7 mouse cellular contexts compared by ENCODE assay signal in the genomic region with DNA sequence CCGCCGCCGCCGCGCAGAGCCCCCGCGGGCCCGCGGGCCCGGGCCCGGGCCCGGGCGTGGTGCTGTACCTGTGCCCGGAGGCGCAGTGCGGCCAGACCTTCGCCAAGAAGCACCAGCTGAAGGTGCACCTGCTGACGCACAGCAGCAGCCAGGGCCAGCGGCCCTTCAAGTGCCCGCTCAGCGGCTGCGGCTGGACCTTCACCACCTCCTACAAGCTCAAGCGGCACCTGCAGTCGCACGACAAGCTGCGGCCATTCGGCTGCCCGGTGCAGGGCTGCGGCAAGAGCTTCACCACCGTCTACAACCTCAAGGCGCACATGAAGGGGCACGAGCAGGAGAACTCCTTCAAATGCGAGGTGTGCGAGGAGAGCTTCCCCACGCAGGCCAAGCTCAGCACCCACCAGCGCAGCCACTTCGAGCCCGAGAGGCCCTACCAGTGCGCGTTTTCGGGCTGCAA. TPM values are rescaled to one million over a fixed set of nuclear protein-coding genes. Genes with fewer than 3 reads are reported as not detected.
DNase-seq lines count a peak whose midpoint lies in the region; ATAC-seq and TF ChIP-seq lines count a peak whose summit lies in the region.
"Not testable (repeated sequence)": the region's sequence is repeated elsewhere in the genome, so short reads cannot be mapped to it uniquely, and the experiment has no call there.

No protein-coding gene starts in this region.

- H3K4me2 ChIP-seq in heart, embryonic 12.5 days; hindbrain, embryonic 15.5 days; kidney, postnatal 0 days (ENCODE audit: low read length); liver, postnatal 0 days (ENCODE audit: low read depth, low read length); midbrain, embryonic 13.5 days (replicated peaks): not testable (repeated sequence)

- WGBS in heart, embryonic 12.5 days: no CpG with 5 or more reads among the region's 41 CpGs
- no CpG with 5 or more reads among the region's 41 CpGs for WGBS in hindbrain, embryonic 15.5 days
- WGBS in kidney, postnatal 0 days: no CpG with 5 or more reads among the region's 41 CpGs
- no CpG with 5 or more reads among the region's 41 CpGs for WGBS in liver, postnatal 0 days (ENCODE audit: insufficient replicate concordance)
- WGBS in midbrain, embryonic 13.5 days: no CpG with 5 or more reads among the region's 41 CpGs

- ATAC-seq in erythroid progenitor cell, adult 5-6 weeks (replicated peaks; ENCODE audit: low FRiP score, poor library complexity, severe bottlenecking): 0 out of 2 replicates have a peak, but pooled peaks have one; percentile 44
- ATAC-seq in heart, embryonic 12.5 days (ENCODE audit: insufficient number of reproducible peaks, low FRiP score): 0 out of 2 replicates have a peak, but pooled peaks have one; percentile 34
- ATAC-seq in hindbrain, embryonic 15.5 days (ENCODE audit: low FRiP score, low read depth): peak; percentile 36; the same call in 1 of the 2 replicates
- ATAC-seq in kidney, postnatal 0 days (replicated peaks; ENCODE audit: low FRiP score, low read depth): peak; percentile 79
- ATAC-seq in liver, postnatal 0 days: peak; percentile 11; the same call in 1 of the 2 replicates
- ATAC-seq in midbrain, embryonic 13.5 days: peak; percentile 53
- 0 out of 2 replicates have a peak, but pooled peaks have one; percentile 7 for ATAC-seq in neutrophil, adult 5-6 weeks (ENCODE audit: extremely low read depth, insufficient number of reproducible peaks, low FRiP score, poor library complexity, severe bottlenecking)

- H3K9ac ChIP-seq in heart, embryonic 12.5 days; hindbrain, embryonic 15.5 days; kidney, postnatal 0 days (ENCODE audit: low read depth, low read length); liver, postnatal 0 days (replicated peaks); midbrain, embryonic 13.5 days (replicated peaks): not testable (repeated sequence)

- not testable (repeated sequence) for H3K27me3 ChIP-seq in heart, embryonic 12.5 days (replicated peaks); hindbrain, embryonic 15.5 days; kidney, postnatal 0 days (ENCODE audit: insufficient read depth, low read length); liver, postnatal 0 days (ENCODE audit: insufficient read depth, low read length); midbrain, embryonic 13.5 days

- TF ChIP-seq EP300 in liver, postnatal 0 days (IDR thresholded peaks at IDR 0.05; ENCODE audit: low read depth): not testable (repeated sequence)

- not testable (repeated sequence) for H3K4me1 ChIP-seq in heart, embryonic 12.5 days (replicated peaks); hindbrain, embryonic 15.5 days (replicated peaks); kidney, postnatal 0 days (replicated peaks; ENCODE audit: insufficient read depth, low read length); liver, postnatal 0 days (ENCODE audit: insufficient read depth); midbrain, embryonic 13.5 days (replicated peaks)

- not testable (repeated sequence) for DNase-seq in kidney, postnatal 0 days (ENCODE audit: low spot score); liver, postnatal 0 days

- not testable (repeated sequence) for H3K4me3 ChIP-seq in heart, embryonic 12.5 days; hindbrain, embryonic 15.5 days; kidney, postnatal 0 days (replicated peaks; ENCODE audit: low read depth, low read length); liver, postnatal 0 days (ENCODE audit: low read depth, low read length)
- H3K4me3 ChIP-seq in midbrain, embryonic 13.5 days (replicated peaks): peak overlapping the region; percentile 29; the same call in 1 of the 2 replicates

- TF ChIP-seq CTCF in kidney, postnatal 0 days (IDR thresholded peaks at IDR 0.05; ENCODE audit: low read depth); liver, postnatal 0 days (IDR thresholded peaks at IDR 0.05; ENCODE audit: low read depth): not testable (repeated sequence)

- H3K9me3 ChIP-seq in heart, embryonic 12.5 days (replicated peaks); hindbrain, embryonic 15.5 days; kidney, postnatal 0 days (replicated peaks; ENCODE audit: low read length); liver, postnatal 0 days (ENCODE audit: low read length); midbrain, embryonic 13.5 days: not testable (repeated sequence)

- not testable (repeated sequence) for H3K36me3 ChIP-seq in heart, embryonic 12.5 days; hindbrain, embryonic 15.5 days; kidney, postnatal 0 days (ENCODE audit: insufficient read depth, low read length); liver, postnatal 0 days (replicated peaks; ENCODE audit: insufficient read depth, low read length); midbrain, embryonic 13.5 days

- not testable (repeated sequence) for H3K27ac ChIP-seq in heart, embryonic 12.5 days (ENCODE audit: poor library complexity, severe bottlenecking); hindbrain, embryonic 15.5 days (replicated peaks); kidney, postnatal 0 days; liver, postnatal 0 days (ENCODE audit: low read depth); midbrain, embryonic 13.5 days

RNA-seq across cellular contexts. Expression of gene Zxdb, which starts 1.3 kb away (rescaled TPM):
- 1.4 and 3.8 TPM in 2 replicates for total RNA-seq in erythroid progenitor cell, adult 5-6 weeks (2015; ENCODE audit: low replicate concordance)
- total RNA-seq in erythroid progenitor cell, adult 5-6 weeks (2017; ENCODE audit: low replicate concordance): 0.53 and 1.4 TPM in 2 replicates
- 1.1 and 1.2 TPM in 2 replicates for polyA plus RNA-seq in heart, embryonic 12.5 days (2016; fragmentation: Nextera tagmentation; extraction: Ambion mirVana)
- polyA plus RNA-seq in hindbrain, embryonic 15.5 days (2015; fragmentation: Nextera tagmentation; extraction: Ambion mirVana): 1.7 and 1.8 TPM in 2 replicates
- polyA plus RNA-seq in kidney, postnatal 0 days (2015; fragmentation: Nextera tagmentation; extraction: Ambion mirVana): 1.8 and 2.1 TPM in 2 replicates
- 0.33 and 0.46 TPM in 2 replicates for polyA plus RNA-seq in liver, postnatal 0 days (2015; fragmentation: Nextera tagmentation; extraction: Ambion mirVana)
- 1.4 and 1.5 TPM in 2 replicates for polyA plus RNA-seq in midbrain, embryonic 13.5 days (2015; fragmentation: Nextera tagmentation; extraction: Ambion mirVana)
- total RNA-seq in neutrophil, adult 5-6 weeks (2017): 19.3 and 19.5 TPM in 2 replicates

Comparison
In these comparisons a context has a peak if more than half of its experiments do, and no peak if none do; other contexts are left out.
1. ATAC-seq: peak in every context shown above with its lines; median percentile 79 in kidney, postnatal 0 days; 53 in midbrain, embryonic 13.5 days; 44 in erythroid progenitor cell, adult 5-6 weeks; 36 in hindbrain, embryonic 15.5 days; 34 in heart, embryonic 12.5 days; 11 in liver, postnatal 0 days; 7 in neutrophil, adult 5-6 weeks.